Mouse (Mus musculus) intestine, embryonic 14.5 days (tissue): Measurements from ENCODE around the gene Actl7a. TPM values are rescaled to one million over a fixed set of nuclear protein-coding genes. Genes with fewer than 3 reads are reported as not detected.

Experiments used
- ATAC-seq: fragments of 200-750 bp; cut with Nextera tagmentation; replicated peaks from 2 replicates; pipeline ENCODE4 v1.8.0; 2017; ENCODE audit warnings: low read depth, moderate number of reproducible peaks, moderate TSS enrichment, moderate library complexity; ENCODE audit not compliant: low FRiP score, low TSS enrichment
- DNase-seq: peaks from one replicate; pipeline ENCODE4 v3.0.0-alpha.2; 2018; ENCODE audit warnings: low spot score
- H3K27ac ChIP-seq: fragments of 300-500 bp; sonication (generic); 2 replicates; pipeline ENCODE4 v1.5.1; 2014; ENCODE audit warnings: low read depth, mild to moderate bottlenecking, control low read depth
- H3K27me3 ChIP-seq: fragments of 300-500 bp; sonication (generic); replicated peaks from 2 replicates; pipeline ENCODE4 v1.6.1; 2014; ENCODE audit warnings: low read length, control low read depth; ENCODE audit not compliant: control insufficient read depth, insufficient read depth
- H3K36me3 ChIP-seq: fragments of 300-500 bp; sonication (generic); 2 replicates; pipeline ENCODE4 v1.6.1; 2014; ENCODE audit warnings: low read length, control low read depth; ENCODE audit not compliant: control insufficient read depth, insufficient read depth
- H3K4me1 ChIP-seq: fragments of 300-500 bp; sonication (generic); replicated peaks from 2 replicates; pipeline ENCODE4 v1.6.1; 2014; ENCODE audit warnings: low read length, control low read depth, mixed read lengths; ENCODE audit not compliant: control insufficient read depth, insufficient read depth
- H3K4me2 ChIP-seq: fragments of 300-500 bp; sonication (generic); 2 replicates; pipeline ENCODE4 v1.6.1; 2014; ENCODE audit warnings: low read length
- H3K4me3 ChIP-seq: fragments of 300-500 bp; sonication (generic); 2 replicates; pipeline ENCODE4 v1.5.1; 2014; ENCODE audit warnings: low read depth, low read length, control low read depth, mixed read lengths
- H3K9ac ChIP-seq: fragments of 300-500 bp; sonication (generic); 2 replicates; pipeline ENCODE4 v1.6.1; 2014; ENCODE audit warnings: mild to moderate bottlenecking, low read length
- H3K9me3 ChIP-seq: fragments of 300-500 bp; sonication (generic); 2 replicates; pipeline ENCODE4 v1.6.1; 2016; ENCODE audit warnings: low read length, control low read depth; ENCODE audit not compliant: control insufficient read depth
- WGBS: fragments of 180-500 bp; shearing (Covaris S2); extraction: QIAGEN DNeasy Blood & Tissue Kit; methylation state at CpG from one replicate; pipeline ENCODE4 v1.1.7; 2014; 5-methylcytosine and 5-hydroxymethylcytosine counted together
- polyA plus RNA-seq: library from polyadenylated mRNA; unstranded; fragments of >200 nt; fragmentation: Nextera tagmentation; extraction: Ambion mirVana; gene quantifications from 2 replicates; pipeline ENCODE4 v1.2.1, GENCODE M21; 2014

The Actl7a gene
- polyA plus RNA-seq, 1 experiment from 2014 or later, result not detected

- H3K9me3 ChIP-seq, result no peaks in the 10 kb centered on the region
- WGBS, result 88% methylated on average over 4 of the region's 4 CpGs
- no peak for ATAC-seq
- no peaks in the 10 kb centered on the region for H3K4me1 ChIP-seq
- H3K27me3 ChIP-seq, result no peaks in the 10 kb centered on the region
- H3K36me3 ChIP-seq, result peaks cover 27% of the 10 kb centered on the region
- no peak for DNase-seq
- no peak overlapping the region for H3K27ac ChIP-seq
- H3K4me3 ChIP-seq, result no peak overlapping the region
- H3K9ac ChIP-seq, result no peak overlapping the region
- no peak overlapping the region for H3K4me2 ChIP-seq
Measured at GRCm38 (mm10) chr4:56742698-56743097, 515 bp upstream of the Actl7a start.

DNA sequence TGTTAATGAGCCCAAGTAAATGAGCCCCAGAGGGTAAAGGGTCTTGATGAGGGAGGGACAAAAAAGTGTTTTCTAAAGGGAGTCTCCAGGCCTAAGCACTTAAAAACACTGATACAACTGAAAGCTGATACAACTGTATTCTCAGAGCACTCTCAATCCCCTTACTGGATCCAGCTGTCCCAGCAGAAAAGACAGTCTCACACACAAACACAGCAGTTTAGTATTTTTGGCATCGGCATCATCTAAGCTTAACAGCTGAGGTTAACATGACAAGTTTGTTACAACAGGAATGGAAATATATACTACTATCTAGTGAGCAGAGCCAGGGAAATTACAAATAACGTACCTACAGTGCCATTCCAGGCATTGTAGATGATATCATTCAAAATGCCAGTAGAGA lies 3.1 kb downstream of the Actl7a start:
- peaks cover 61% of the 10 kb centered on the region for H3K36me3 ChIP-seq
- DNase-seq, result no peak
- H3K27ac ChIP-seq, result no peak overlapping the region
- H3K4me1 ChIP-seq, result no peaks in the 10 kb centered on the region
- no peaks in the 10 kb centered on the region for H3K9me3 ChIP-seq
- no peak for ATAC-seq
- no peak overlapping the region for H3K4me3 ChIP-seq
- no peaks in the 10 kb centered on the region for H3K27me3 ChIP-seq
- no peak overlapping the region for H3K4me2 ChIP-seq
- no peak overlapping the region for H3K9ac ChIP-seq
- 91% methylated on average over 2 of the region's 2 CpGs for WGBS

- 97% methylated on average over 9 of the region's 9 CpGs for WGBS
Measured at GRCm38 (mm10) chr4:56747456-56747855, 4.2 kb downstream of the Actl7a start.

DNA sequence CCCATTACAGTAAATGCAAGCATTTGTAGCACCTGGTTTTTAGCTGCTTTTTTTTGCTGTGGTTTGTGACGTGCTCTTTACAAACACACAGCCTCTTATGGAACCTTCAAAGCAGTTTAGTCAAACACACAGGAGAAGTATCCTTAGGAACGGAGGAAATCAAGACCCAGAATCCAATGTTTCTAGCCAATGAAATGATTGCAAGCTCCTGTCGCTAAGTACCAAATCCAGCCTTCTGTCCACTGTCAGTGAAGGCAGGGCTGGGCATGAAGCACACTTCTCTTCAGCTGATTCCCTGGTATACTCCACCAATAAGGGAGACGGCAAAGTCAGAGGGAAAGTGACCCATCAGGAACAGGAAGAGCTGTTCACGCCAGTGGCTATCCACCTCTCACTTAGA lies 12.8 kb downstream of the Actl7a start:
- Histone ChIP-seq H3K4me1 (no peaks in the 10 kb centered on the region), H3K9me3 (no peaks in the 10 kb centered on the region), H3K4me3 (no peak overlapping the region), H3K27ac (no peak overlapping the region), H3K9ac (no peak overlapping the region), H3K36me3 (peaks cover 90% of the 10 kb centered on the region), H3K27me3 (no peaks in the 10 kb centered on the region), H3K4me2 (no peak overlapping the region)
- DNase-seq (no peak), ATAC-seq (no peak)
- 94% methylated on average over 5 of the region's 5 CpGs for WGBS

More at GRCm38 (mm10) chr4:56747456-56747855, 4.2 kb downstream of the Actl7a start:
- no peak for ATAC-seq
- Histone ChIP-seq H3K4me2 (no peak overlapping the region), H3K36me3 (peaks cover 69% of the 10 kb centered on the region), H3K4me3 (no peak overlapping the region), H3K27me3 (no peaks in the 10 kb centered on the region), H3K27ac (no peak overlapping the region), H3K4me1 (no peaks in the 10 kb centered on the region), H3K9ac (no peak overlapping the region), H3K9me3 (no peaks in the 10 kb centered on the region)
- no peak for DNase-seq

DNA sequence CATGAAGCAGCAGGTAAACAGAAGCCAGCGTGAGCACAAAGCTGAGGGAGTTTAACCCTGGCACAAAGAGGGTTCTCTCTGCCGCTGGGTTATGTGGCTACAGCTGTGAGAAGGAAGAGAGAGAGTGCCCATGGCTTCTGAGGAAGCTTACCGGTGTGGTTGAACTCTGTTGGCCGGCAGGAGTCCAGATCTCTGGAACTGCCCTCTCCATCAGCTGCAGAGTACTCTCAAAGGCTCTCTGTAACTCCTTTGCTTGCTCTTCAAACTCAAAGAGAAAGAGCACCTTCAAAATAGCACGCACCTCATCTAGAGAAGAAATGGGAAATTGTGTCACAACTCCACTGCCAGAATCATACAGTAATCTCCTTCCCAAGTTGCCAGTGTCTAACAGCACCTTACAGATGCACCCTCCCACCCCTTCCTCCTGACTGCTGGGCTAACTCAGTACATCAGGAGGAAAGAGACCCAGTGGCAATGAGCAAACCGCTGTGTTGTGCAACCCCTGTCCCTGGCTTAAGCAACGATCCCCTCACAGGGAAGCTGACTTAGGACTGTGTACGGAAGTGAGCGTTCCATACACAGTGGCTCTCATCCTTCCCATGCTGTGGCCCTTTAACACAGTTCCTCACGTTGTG lies 13.9 kb downstream of the Actl7a start:
- ATAC-seq, result no peak
- Histone ChIP-seq H3K27ac (no peak overlapping the region), H3K4me3 (no peak overlapping the region), H3K27me3 (no peaks in the 10 kb centered on the region), H3K4me1 (no peaks in the 10 kb centered on the region), H3K9me3 (no peaks in the 10 kb centered on the region), H3K36me3 (peaks cover 89% of the 10 kb centered on the region), H3K4me2 (no peak overlapping the region), H3K9ac (no peak overlapping the region)
- 91% methylated on average over 10 of the region's 10 CpGs for WGBS
- no peak for DNase-seq

- ATAC-seq, result no peak
- peaks cover 93% of the 10 kb centered on the region for H3K36me3 ChIP-seq
- DNase-seq, result no peak
Measured at GRCm38 (mm10) chr4:56757693-56758092, 14.5 kb downstream of the Actl7a start.

GRCm38 (mm10) chr4:56767861-56768284 lies 24.7 kb downstream of the Actl7a start:
- DNase-seq (no peak), ATAC-seq (no peak)
- H3K9ac ChIP-seq, result no peak overlapping the region
- no peaks in the 10 kb centered on the region for H3K4me1 ChIP-seq
- no peak overlapping the region for H3K4me3 ChIP-seq
- no peak overlapping the region for H3K4me2 ChIP-seq
- 80% methylated on average over 4 of the region's 5 CpGs for WGBS
- H3K27ac ChIP-seq, result no peak overlapping the region
- H3K9me3 ChIP-seq, result no peaks in the 10 kb centered on the region
- H3K36me3 ChIP-seq, result peaks cover 98% of the 10 kb centered on the region
- no peaks in the 10 kb centered on the region for H3K27me3 ChIP-seq

More at GRCm38 (mm10) chr4:56757693-56758092, 14.5 kb downstream of the Actl7a start:
- no peak overlapping the region for H3K4me2 ChIP-seq
- H3K27me3 ChIP-seq, result no peaks in the 10 kb centered on the region
- H3K9ac ChIP-seq, result no peak overlapping the region
- no peak overlapping the region for H3K27ac ChIP-seq
- 94% methylated on average over 1 of the region's 1 CpGs for WGBS
- H3K4me1 ChIP-seq, result no peaks in the 10 kb centered on the region
- no peak overlapping the region for H3K4me3 ChIP-seq
- no peaks in the 10 kb centered on the region for H3K9me3 ChIP-seq

- no peak overlapping the region for H3K4me3 ChIP-seq
- DNase-seq (no peak), ATAC-seq (no peak)
- H3K4me2 ChIP-seq, result no peak overlapping the region
- H3K27ac ChIP-seq, result no peak overlapping the region
- 92% methylated on average over 7 of the region's 7 CpGs for WGBS
- peaks cover 98% of the 10 kb centered on the region for H3K36me3 ChIP-seq
- no peaks in the 10 kb centered on the region for H3K9me3 ChIP-seq
- no peaks in the 10 kb centered on the region for H3K27me3 ChIP-seq
- no peaks in the 10 kb centered on the region for H3K4me1 ChIP-seq
- H3K9ac ChIP-seq, result no peak overlapping the region
Measured at GRCm38 (mm10) chr4:56768913-56769312, 25.7 kb downstream of the Actl7a start.

DNA sequence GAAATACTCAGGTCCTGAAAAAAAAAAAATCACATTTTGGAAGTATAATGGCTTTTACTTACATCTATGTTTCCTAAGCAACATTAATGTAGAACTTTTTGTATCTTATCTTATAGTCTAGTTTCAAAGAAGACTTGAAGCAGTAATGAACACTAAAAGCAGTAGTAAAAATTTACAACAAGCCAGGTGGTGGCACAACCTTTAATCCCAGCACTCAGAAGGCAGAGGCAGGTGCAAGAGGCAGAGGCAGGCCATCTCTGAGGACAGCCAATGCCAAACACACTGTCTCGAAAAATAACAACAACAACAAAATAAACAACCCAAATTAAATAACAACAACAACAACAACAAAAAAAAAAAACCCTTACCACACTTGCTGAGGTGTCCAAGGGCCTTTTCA lies 27.9 kb downstream of the Actl7a start:
- Histone ChIP-seq H3K9me3 (no peaks in the 10 kb centered on the region), H3K36me3 (peaks cover 96% of the 10 kb centered on the region)

More for the DNA sequence above, 27.9 kb downstream of the Actl7a start:
- DNase-seq (no peak), ATAC-seq (no peak)
- H3K27me3 ChIP-seq, result no peaks in the 10 kb centered on the region
- no peak overlapping the region for H3K4me3 ChIP-seq
- no peak overlapping the region for H3K9ac ChIP-seq
- H3K27ac ChIP-seq, result no peak overlapping the region
- no peaks in the 10 kb centered on the region for H3K4me1 ChIP-seq
- 60% methylated on average over 1 of the region's 1 CpGs for WGBS
- H3K4me2 ChIP-seq, result no peak overlapping the region
